Mouse (Mus musculus) heart, embryonic 11.5 days (tissue): ENCODE data around the gene Tmem72. TPM values are rescaled to one million over a fixed set of nuclear protein-coding genes. Genes with fewer than 3 reads are reported as not detected.

Experiments
- ATAC-seq: fragments of 200-750 bp; cut with Nextera tagmentation; replicated peaks from 2 replicates; pipeline ENCODE4 v1.8.0; 2017; ENCODE audit warnings: moderate library complexity; ENCODE audit not compliant: insufficient number of reproducible peaks, low FRiP score, low TSS enrichment
- H3K27ac ChIP-seq: fragments of 300-500 bp; sonication (generic); 2 replicates; pipeline ENCODE4 v1.5.1; 2014; ENCODE audit warnings: mild to moderate bottlenecking, low read depth, low read length
- H3K27me3 ChIP-seq: fragments of 300-500 bp; sonication (generic); 2 replicates; pipeline ENCODE4 v1.6.1; 2014; ENCODE audit warnings: mild to moderate bottlenecking, low read length, mixed read lengths; ENCODE audit not compliant: control insufficient read depth, insufficient read depth
- H3K36me3 ChIP-seq: fragments of 300-500 bp; sonication (generic); 2 replicates; pipeline ENCODE4 v1.6.1; 2014; ENCODE audit warnings: mild to moderate bottlenecking, low read length, moderate library complexity, mixed read lengths; ENCODE audit not compliant: control insufficient read depth, insufficient read depth
- H3K4me1 ChIP-seq: fragments of 300-500 bp; sonication (generic); 2 replicates; pipeline ENCODE4 v1.6.1; 2014; ENCODE audit warnings: low read length; ENCODE audit not compliant: control insufficient read depth, insufficient read depth
- H3K4me2 ChIP-seq: fragments of 300-500 bp; sonication (generic); 2 replicates; pipeline ENCODE4 v1.6.1; 2014; ENCODE audit warnings: mild to moderate bottlenecking, moderate library complexity
- H3K4me3 ChIP-seq: fragments of 300-500 bp; sonication (generic); 2 replicates; pipeline ENCODE4 v1.5.1; 2014; ENCODE audit warnings: low read depth, low read length
- H3K9ac ChIP-seq: fragments of 300-500 bp; sonication (generic); 2 replicates; pipeline ENCODE4 v1.6.1; 2014; ENCODE audit warnings: mild to moderate bottlenecking, low read depth, low read length, moderate library complexity
- H3K9me3 ChIP-seq: fragments of 300-500 bp; sonication (generic); replicated peaks from 2 replicates; pipeline ENCODE4 v1.6.1; 2016; ENCODE audit warnings: low read length; ENCODE audit not compliant: control insufficient read depth
- WGBS: fragments of 180-500 bp; shearing (Covaris S2); extraction: QIAGEN DNeasy Blood & Tissue Kit; methylation state at CpG from one replicate; pipeline ENCODE4 v1.1.7; 2014; ENCODE audit not compliant: insufficient replicate concordance; 5-methylcytosine and 5-hydroxymethylcytosine counted together
- polyA plus RNA-seq: library from polyadenylated mRNA; unstranded; fragments of >200 nt; fragmentation: Nextera tagmentation; extraction: Ambion mirVana; gene quantifications from 2 replicates; pipeline ENCODE4 v1.2.1, GENCODE M21; 2014

Gene Tmem72
- polyA plus RNA-seq, 1 experiment from 2014 or later, result 0.06 TPM

GRCm38 (mm10) chr6:116650406-116650805 lies 66.3 kb downstream of the Tmem72 start, which contains the start of gene Depp1:
Depp1 (plus strand) TSS chr6:116650609.
- H3K27me3 ChIP-seq, result no peaks in the 10 kb centered on the region
- peak within 1 kb of the TSS; percentile 55 for H3K9ac ChIP-seq
- ATAC-seq, result no peak
- WGBS, result 15% methylated on average over 6 of the region's 6 CpGs
- no peaks in the 10 kb centered on the region for H3K36me3 ChIP-seq
- H3K9me3 ChIP-seq, result no peaks in the 10 kb centered on the region
- peaks cover 15% of the 10 kb centered on the region for H3K4me1 ChIP-seq
- H3K4me2 ChIP-seq, result peak within 1 kb of the TSS; percentile 53
- H3K27ac ChIP-seq, result peak within 1 kb of the TSS; percentile 38
- H3K4me3 ChIP-seq, result peak within 1 kb of the TSS; percentile 18; the same call in 1 of the 2 replicates

GRCm38 (mm10) chr6:116649811-116650210 lies 66.9 kb downstream of the Tmem72 start:
- no peaks in the 10 kb centered on the region for H3K9me3 ChIP-seq
- no peaks in the 10 kb centered on the region for H3K36me3 ChIP-seq
- 68% methylated on average over 7 of the region's 7 CpGs for WGBS
- H3K27me3 ChIP-seq, result no peaks in the 10 kb centered on the region
- peak overlapping the region; percentile 16; the same call in 1 of the 2 replicates for H3K9ac ChIP-seq
- H3K4me1 ChIP-seq, result peaks cover 20% of the 10 kb centered on the region
- H3K4me2 ChIP-seq, result no peak overlapping the region
- no peak for ATAC-seq
- H3K4me3 ChIP-seq, result no peak overlapping the region
- 0 out of 2 replicates have a peak overlapping the region, but pooled peaks have one; percentile 35 for H3K27ac ChIP-seq

- Histone ChIP-seq H3K36me3 (no peaks in the 10 kb centered on the region), H3K27ac (no peak overlapping the region), H3K9me3 (no peaks in the 10 kb centered on the region), H3K4me2 (no peak overlapping the region), H3K4me3 (no peak overlapping the region), H3K27me3 (no peaks in the 10 kb centered on the region), H3K4me1 (peaks cover 23% of the 10 kb centered on the region), H3K9ac (no peak overlapping the region)
- WGBS, result 64% methylated on average over 12 of the region's 12 CpGs
- ATAC-seq, result no peak
Observed at GRCm38 (mm10) chr6:116647763-116648162, 69.0 kb downstream of the Tmem72 start.

GRCm38 (mm10) chr6:116644335-116644734 lies 72.4 kb downstream of the Tmem72 start:
- no peak for ATAC-seq
- H3K4me3 ChIP-seq, result no peak overlapping the region
- no peaks in the 10 kb centered on the region for H3K27me3 ChIP-seq
- H3K4me2 ChIP-seq, result no peak overlapping the region
- no peak overlapping the region for H3K9ac ChIP-seq
- no peaks in the 10 kb centered on the region for H3K36me3 ChIP-seq
- peak overlapping the region; percentile 58 for H3K27ac ChIP-seq
- H3K4me1 ChIP-seq, result peaks cover 12% of the 10 kb centered on the region
- 32% methylated on average over 3 of the region's 3 CpGs for WGBS
- H3K9me3 ChIP-seq, result no peaks in the 10 kb centered on the region

GRCm38 (mm10) chr6:116643881-116644280 lies 72.8 kb downstream of the Tmem72 start:
- ATAC-seq, result no peak
- Histone ChIP-seq H3K4me3 (no peak overlapping the region), H3K9ac (no peak overlapping the region), H3K36me3 (no peaks in the 10 kb centered on the region), H3K4me1 (peaks cover 13% of the 10 kb centered on the region), H3K27me3 (no peaks in the 10 kb centered on the region), H3K9me3 (no peaks in the 10 kb centered on the region), H3K4me2 (no peak overlapping the region), H3K27ac (peak overlapping the region; percentile 58; the same call in 1 of the 2 replicates)
- WGBS, result 53% methylated on average over 4 of the region's 4 CpGs

GRCm38 (mm10) chr6:116642942-116643341 lies 73.8 kb downstream of the Tmem72 start:
- WGBS, result 76% methylated on average over 11 of the region's 11 CpGs
- H3K27ac ChIP-seq, result no peak overlapping the region

GRCm38 (mm10) chr6:116639663-116640062 lies 77.0 kb downstream of the Tmem72 start:
- Histone ChIP-seq H3K36me3 (no peaks in the 10 kb centered on the region), H3K4me3 (no peak overlapping the region), H3K4me2 (no peak overlapping the region), H3K4me1 (peaks cover 31% of the 10 kb centered on the region), H3K9ac (no peak overlapping the region), H3K9me3 (no peaks in the 10 kb centered on the region), H3K27me3 (no peaks in the 10 kb centered on the region), H3K27ac (no peak overlapping the region)
- WGBS, result 48% methylated on average over 2 of the region's 2 CpGs
- ATAC-seq, result no peak

More at GRCm38 (mm10) chr6:116642942-116643341, 73.8 kb downstream of the Tmem72 start:
- no peaks in the 10 kb centered on the region for H3K36me3 ChIP-seq
- no peak for ATAC-seq
- no peaks in the 10 kb centered on the region for H3K27me3 ChIP-seq
- H3K9me3 ChIP-seq, result no peaks in the 10 kb centered on the region
- no peak overlapping the region for H3K9ac ChIP-seq
- H3K4me2 ChIP-seq, result no peak overlapping the region
- H3K4me3 ChIP-seq, result no peak overlapping the region
- H3K4me1 ChIP-seq, result peaks cover 13% of the 10 kb centered on the region

GRCm38 (mm10) chr6:116638871-116639270 lies 77.8 kb downstream of the Tmem72 start:
- no peak overlapping the region for H3K9ac ChIP-seq
- H3K9me3 ChIP-seq, result no peaks in the 10 kb centered on the region
- no peak overlapping the region for H3K27ac ChIP-seq
- H3K4me2 ChIP-seq, result no peak overlapping the region
- H3K27me3 ChIP-seq, result no peaks in the 10 kb centered on the region
- no peaks in the 10 kb centered on the region for H3K36me3 ChIP-seq
- 72% methylated on average over 2 of the region's 2 CpGs for WGBS
- no peak for ATAC-seq
- peaks cover 34% of the 10 kb centered on the region for H3K4me1 ChIP-seq
- no peak overlapping the region for H3K4me3 ChIP-seq

- WGBS, result 68% methylated on average over 5 of the region's 5 CpGs
- Histone ChIP-seq H3K9ac (no peak overlapping the region), H3K27ac (no peak overlapping the region)
Observed at GRCm38 (mm10) chr6:116637496-116637895, 79.2 kb downstream of the Tmem72 start.

More at GRCm38 (mm10) chr6:116637496-116637895, 79.2 kb downstream of the Tmem72 start:
- Histone ChIP-seq H3K27me3 (no peaks in the 10 kb centered on the region), H3K4me3 (no peak overlapping the region), H3K9me3 (no peaks in the 10 kb centered on the region), H3K4me2 (no peak overlapping the region), H3K36me3 (no peaks in the 10 kb centered on the region), H3K4me1 (peaks cover 34% of the 10 kb centered on the region)
- no peak for ATAC-seq
